Mouse (Mus musculus) heart, adult 2 months (tissue): ENCODE data around the gene Pde6d.

Experiments
- CTCF ChIP-seq: fragments of 200-600 bp; IDR thresholded peaks from 2 replicates; pipeline ENCODE4 v1.8.1; 2022; ENCODE audit warnings: antibody characterized with exemption, mild to moderate bottlenecking, moderate library complexity
- POLR2A ChIP-seq: fragments of 200-500 bp; IDR thresholded peaks from 2 replicates; pipeline ENCODE4 v1.6.1; 2011; ENCODE audit warnings: mild to moderate bottlenecking, low read depth, low read length, control low read depth; ENCODE audit not compliant: insufficient read depth

- TF ChIP-seq CTCF (no peak), POLR2A (no peak)
Observed at GRCm38 (mm10) chr1:86571941-86572340, 10.5 kb downstream of the Pde6d start.
